Mouse (Mus musculus) liver, embryonic 11.5 days (tissue): ENCODE measurements at regions not wholly inside any gene's neighbourhood (a gene's known extent, or its start where the extent isn't known, plus 50 kb on each side); places are given as distances from the start of the nearest gene placed in this dataset.

ENCODE experiments used
- ATAC-seq: fragments of 200-750 bp; cut with Nextera tagmentation; replicated peaks from 2 replicates; pipeline ENCODE4 v1.8.0; 2017; ENCODE audit warnings: moderate number of reproducible peaks, mild to moderate bottlenecking, moderate TSS enrichment, moderate library complexity; ENCODE audit not compliant: low FRiP score
- DNase-seq: peaks from one replicate; pipeline ENCODE4 v3.0.0-alpha.2; 2017; ENCODE audit warnings: low spot score
- H3K27ac ChIP-seq: fragments of 300-500 bp; sonication (generic); 2 replicates; pipeline ENCODE4 v1.5.1; 2014; ENCODE audit warnings: mild to moderate bottlenecking, low read depth, low read length, control low read depth
- H3K27me3 ChIP-seq: fragments of 300-500 bp; sonication (generic); replicated peaks from 2 replicates; pipeline ENCODE4 v1.6.1; 2014; ENCODE audit warnings: low read length, mixed read lengths; ENCODE audit not compliant: control insufficient read depth, insufficient read depth
- H3K36me3 ChIP-seq: fragments of 300-500 bp; sonication (generic); 2 replicates; pipeline ENCODE4 v1.6.1; 2014; ENCODE audit warnings: mild to moderate bottlenecking, low read length, moderate library complexity, mixed read lengths; ENCODE audit not compliant: control insufficient read depth, insufficient read depth
- H3K4me1 ChIP-seq: fragments of 300-500 bp; sonication (generic); replicated peaks from 2 replicates; pipeline ENCODE4 v1.6.1; 2014; ENCODE audit warnings: low read length, mixed read lengths; ENCODE audit not compliant: control insufficient read depth, insufficient read depth
- H3K4me2 ChIP-seq: fragments of 300-500 bp; sonication (generic); 2 replicates; pipeline ENCODE4 v1.6.1; 2014; ENCODE audit warnings: mild to moderate bottlenecking, control low read depth, moderate library complexity
- H3K4me3 ChIP-seq: fragments of 300-500 bp; sonication (generic); 2 replicates; pipeline ENCODE4 v1.5.1; 2014; ENCODE audit warnings: low read depth, low read length, control low read depth
- H3K9ac ChIP-seq: fragments of 300-500 bp; sonication (generic); 2 replicates; pipeline ENCODE4 v1.6.1; 2014; ENCODE audit warnings: low read depth, low read length, control low read depth
- H3K9me3 ChIP-seq: fragments of 300-500 bp; sonication (generic); 2 replicates; pipeline ENCODE4 v1.6.1; 2016; ENCODE audit warnings: low read length, inconsistent platforms, mixed read lengths; ENCODE audit not compliant: control insufficient read depth
- WGBS: fragments of 180-500 bp; shearing (Covaris S2); extraction: QIAGEN DNeasy Blood & Tissue Kit; methylation state at CpG from one replicate; pipeline ENCODE4 v1.1.7; 2014; 5-methylcytosine and 5-hydroxymethylcytosine counted together

- DNase-seq (no peak), ATAC-seq (no peak)
- no peak overlapping the region for H3K4me3 ChIP-seq
- H3K4me1 ChIP-seq: no peaks in the 10 kb centered on the region
- no peak overlapping the region for H3K4me2 ChIP-seq
- no peaks in the 10 kb centered on the region for H3K36me3 ChIP-seq
- H3K27ac ChIP-seq: no peak overlapping the region
- H3K9ac ChIP-seq: no peak overlapping the region
- H3K9me3 ChIP-seq: no peaks in the 10 kb centered on the region
- no peaks in the 10 kb centered on the region for H3K27me3 ChIP-seq
- WGBS: 57% methylated on average over 4 of the region's 4 CpGs
These were observed 369.6 kb upstream of the Sox9 start for GRCm38 (mm10) chr11:112412434-112412833.

GRCm38 (mm10) chr11:112442639-112443038 lies 339.4 kb upstream of the Sox9 start:
- Histone ChIP-seq H3K27ac (no peak overlapping the region), H3K36me3 (no peaks in the 10 kb centered on the region), H3K4me2 (no peak overlapping the region), H3K27me3 (no peaks in the 10 kb centered on the region), H3K4me3 (no peak overlapping the region), H3K9me3 (no peaks in the 10 kb centered on the region), H3K9ac (no peak overlapping the region), H3K4me1 (no peaks in the 10 kb centered on the region)
- WGBS: 76% methylated on average over 1 of the region's 1 CpGs
- no peak for DNase-seq
- no peak for ATAC-seq

- no peaks in the 10 kb centered on the region for H3K4me1 ChIP-seq
- no peak for DNase-seq
- H3K36me3 ChIP-seq: no peaks in the 10 kb centered on the region
- no peak overlapping the region for H3K4me2 ChIP-seq
- H3K9me3 ChIP-seq: no peaks in the 10 kb centered on the region
- H3K4me3 ChIP-seq: no peak overlapping the region
- no peaks in the 10 kb centered on the region for H3K27me3 ChIP-seq
- 79% methylated on average over 4 of the region's 4 CpGs for WGBS
- no peak overlapping the region for H3K27ac ChIP-seq
- no peak overlapping the region for H3K9ac ChIP-seq
- ATAC-seq: no peak
These were observed 338.1 kb upstream of the Sox9 start for GRCm38 (mm10) chr11:112443890-112444289.

GRCm38 (mm10) chr11:112449632-112450031 lies 332.4 kb upstream of the Sox9 start:
- no peaks in the 10 kb centered on the region for H3K36me3 ChIP-seq
- 62% methylated on average over 5 of the region's 5 CpGs for WGBS
- no peaks in the 10 kb centered on the region for H3K9me3 ChIP-seq
- H3K27ac ChIP-seq: no peak overlapping the region
- H3K9ac ChIP-seq: no peak overlapping the region
- no peak overlapping the region for H3K4me3 ChIP-seq
- no peak for ATAC-seq
- no peaks in the 10 kb centered on the region for H3K4me1 ChIP-seq
- no peak for DNase-seq
- no peaks in the 10 kb centered on the region for H3K27me3 ChIP-seq
- no peak overlapping the region for H3K4me2 ChIP-seq

- Histone ChIP-seq H3K4me1 (no peaks in the 10 kb centered on the region), H3K36me3 (no peaks in the 10 kb centered on the region), H3K4me2 (no peak overlapping the region), H3K9ac (no peak overlapping the region), H3K27ac (no peak overlapping the region), H3K27me3 (no peaks in the 10 kb centered on the region), H3K9me3 (no peaks in the 10 kb centered on the region), H3K4me3 (no peak overlapping the region)
- DNase-seq (no peak), ATAC-seq (no peak)
- WGBS: 52% methylated on average over 6 of the region's 6 CpGs
These were observed 331.8 kb upstream of the Sox9 start for GRCm38 (mm10) chr11:112450227-112450626.

GRCm38 (mm10) chr11:112458075-112458474 lies 323.9 kb upstream of the Sox9 start:
- Histone ChIP-seq H3K27ac (no peak overlapping the region), H3K9me3 (no peaks in the 10 kb centered on the region), H3K4me3 (no peak overlapping the region), H3K4me2 (no peak overlapping the region), H3K27me3 (no peaks in the 10 kb centered on the region), H3K9ac (no peak overlapping the region), H3K4me1 (no peaks in the 10 kb centered on the region), H3K36me3 (no peaks in the 10 kb centered on the region)
- ATAC-seq: no peak
- WGBS: 84% methylated on average over 2 of the region's 2 CpGs
- DNase-seq: no peak

- Histone ChIP-seq H3K9ac (no peak overlapping the region), H3K27me3 (no peaks in the 10 kb centered on the region), H3K9me3 (no peaks in the 10 kb centered on the region), H3K4me2 (no peak overlapping the region), H3K4me1 (no peaks in the 10 kb centered on the region), H3K27ac (no peak overlapping the region), H3K4me3 (no peak overlapping the region), H3K36me3 (no peaks in the 10 kb centered on the region)
- WGBS: 76% methylated on average over 1 of the region's 1 CpGs
- ATAC-seq (no peak), DNase-seq (no peak)
These were observed 318.9 kb upstream of the Sox9 start for GRCm38 (mm10) chr11:112463121-112463520.

- Histone ChIP-seq H3K9ac (no peak overlapping the region), H3K27me3 (no peaks in the 10 kb centered on the region), H3K27ac (no peak overlapping the region), H3K9me3 (no peaks in the 10 kb centered on the region), H3K4me1 (no peaks in the 10 kb centered on the region), H3K36me3 (no peaks in the 10 kb centered on the region), H3K4me2 (no peak overlapping the region), H3K4me3 (no peak overlapping the region)
- 76% methylated on average over 4 of the region's 4 CpGs for WGBS
- DNase-seq: no peak
- no peak for ATAC-seq
These were observed 317.6 kb upstream of the Sox9 start for GRCm38 (mm10) chr11:112464386-112464785.

- Histone ChIP-seq H3K9me3 (no peaks in the 10 kb centered on the region), H3K9ac (no peak overlapping the region), H3K4me3 (no peak overlapping the region), H3K27me3 (no peaks in the 10 kb centered on the region), H3K36me3 (no peaks in the 10 kb centered on the region), H3K27ac (no peak overlapping the region), H3K4me1 (no peaks in the 10 kb centered on the region), H3K4me2 (no peak overlapping the region)
- DNase-seq: no peak
- 58% methylated on average over 3 of the region's 3 CpGs for WGBS
- no peak for ATAC-seq
These were observed 311.7 kb upstream of the Sox9 start for GRCm38 (mm10) chr11:112470336-112470735.
